Mouse (Mus musculus) hindbrain, embryonic 14.5 days (tissue): ENCODE measurements around the gene Adss. TPM values are rescaled to one million over a fixed set of nuclear protein-coding genes. Genes with fewer than 3 reads are reported as not detected.

Source experiments
- ATAC-seq: fragments of 200-750 bp; cut with Nextera tagmentation; 2 replicates; pipeline ENCODE4 v1.8.0; 2017; ENCODE audit warnings: moderate number of reproducible peaks, mild to moderate bottlenecking, moderate TSS enrichment, moderate library complexity; ENCODE audit not compliant: low FRiP score
- DNase-seq: peaks from one replicate; pipeline ENCODE4 v3.0.0-alpha.2; 2015; ENCODE audit warnings: low spot score
- H3K27ac ChIP-seq: fragments of 300-500 bp; sonication (generic); 2 replicates; pipeline ENCODE4 v1.5.1; 2014; ENCODE audit warnings: mild to moderate bottlenecking, moderate library complexity
- H3K27me3 ChIP-seq: fragments of 300-500 bp; sonication (generic); 2 replicates; pipeline ENCODE4 v1.6.1; 2014; ENCODE audit warnings: mild to moderate bottlenecking, low read length, mixed read lengths; ENCODE audit not compliant: control insufficient read depth, insufficient read depth
- H3K36me3 ChIP-seq: fragments of 300-500 bp; sonication (generic); replicated peaks from 2 replicates; pipeline ENCODE4 v1.6.1; 2014; ENCODE audit not compliant: control insufficient read depth, insufficient read depth
- H3K4me1 ChIP-seq: fragments of 300-500 bp; sonication (generic); replicated peaks from 2 replicates; pipeline ENCODE4 v1.6.1; 2014; ENCODE audit warnings: antibody characterized with exemption, low read length, mixed read lengths; ENCODE audit not compliant: control insufficient read depth, insufficient read depth
- H3K4me2 ChIP-seq: fragments of 300-500 bp; sonication (generic); replicated peaks from 2 replicates; pipeline ENCODE4 v1.6.1; 2014; ENCODE audit warnings: mild to moderate bottlenecking, moderate library complexity
- H3K4me3 ChIP-seq: fragments of 300-500 bp; sonication (generic); replicated peaks from 2 replicates; pipeline ENCODE4 v1.5.1; 2014; ENCODE audit warnings: mild to moderate bottlenecking, low read length
- H3K9ac ChIP-seq: fragments of 300-500 bp; sonication (generic); 2 replicates; pipeline ENCODE4 v1.6.1; 2014
- H3K9me3 ChIP-seq: fragments of 300-500 bp; sonication (generic); 2 replicates; pipeline ENCODE4 v1.6.1; 2016; ENCODE audit warnings: low read length; ENCODE audit not compliant: control insufficient read depth
- WGBS: fragments of 180-500 bp; shearing (Covaris S2); extraction: QIAGEN DNeasy Blood & Tissue Kit; methylation state at CpG from one replicate; pipeline ENCODE4 v1.1.7; 2014; 5-methylcytosine and 5-hydroxymethylcytosine counted together
- polyA plus RNA-seq: library from polyadenylated mRNA; unstranded; fragments of >200 nt; fragmentation: Nextera tagmentation; extraction: Ambion mirVana; gene quantifications from 2 replicates; pipeline ENCODE4 v1.2.1, GENCODE M21; 2014

Adss gene
- polyA plus RNA-seq, 1 experiment from 2014 or later = 57.3 TPM

GRCm38 (mm10) chr1:177731973-177732372 is 64.3 kb downstream of the Adss start:
- no peak for DNase-seq
- no peaks in the 10 kb centered on the region for H3K4me1 ChIP-seq
- no peak overlapping the region for H3K9ac ChIP-seq
- WGBS = 92% methylated on average over 3 of the region's 3 CpGs
- no peak for ATAC-seq
- H3K9me3 ChIP-seq = 0 out of 2 replicates have a peak, but pooled peaks cover 7% of the 10 kb centered on the region
- no peaks in the 10 kb centered on the region for H3K27me3 ChIP-seq
- no peak overlapping the region for H3K4me2 ChIP-seq
- no peak overlapping the region for H3K4me3 ChIP-seq
- H3K27ac ChIP-seq = no peak overlapping the region
- H3K36me3 ChIP-seq = no peaks in the 10 kb centered on the region

GRCm38 (mm10) chr1:177729043-177730024 is 67.0 kb downstream of the Adss start, which contains the start of gene 1700016C15Rik:
Gene 1700016C15Rik, plus strand, starts transcription at chr1:177729814.
- whole genome bisulfite sequencing = 77% methylated on average over 11 of the region's 11 CpGs
- ATAC-seq = no peak; the same call in 1 of the 2 replicates
- H3K4me2 ChIP-seq = no peak within 1 kb of the TSS
- no peak within 1 kb of the TSS for H3K4me3 ChIP-seq
- H3K9ac ChIP-seq = no peak within 1 kb of the TSS
- H3K27me3 ChIP-seq = no peaks in the 10 kb centered on the region
- H3K27ac ChIP-seq = no peak within 1 kb of the TSS
- H3K9me3 ChIP-seq = 0 out of 2 replicates have a peak, but pooled peaks cover 7% of the 10 kb centered on the region
- no peaks in the 10 kb centered on the region for H3K4me1 ChIP-seq
- no peak for DNase-seq
- H3K36me3 ChIP-seq = no peaks in the 10 kb centered on the region

- H3K27me3 ChIP-seq = no peaks in the 10 kb centered on the region
- H3K9ac ChIP-seq = no peak overlapping the region
- 88% methylated on average over 3 of the region's 3 CpGs for WGBS
- ATAC-seq (no peak), DNase-seq (no peak)
- no peak overlapping the region for H3K27ac ChIP-seq
- H3K4me3 ChIP-seq = no peak overlapping the region
- H3K4me2 ChIP-seq = no peak overlapping the region
- no peaks in the 10 kb centered on the region for H3K36me3 ChIP-seq
- 0 out of 2 replicates have a peak, but pooled peaks cover 7% of the 10 kb centered on the region for H3K9me3 ChIP-seq
- no peaks in the 10 kb centered on the region for H3K4me1 ChIP-seq
Measured at GRCm38 (mm10) chr1:177727883-177728525, 68.3 kb downstream of the Adss start.

DNA sequence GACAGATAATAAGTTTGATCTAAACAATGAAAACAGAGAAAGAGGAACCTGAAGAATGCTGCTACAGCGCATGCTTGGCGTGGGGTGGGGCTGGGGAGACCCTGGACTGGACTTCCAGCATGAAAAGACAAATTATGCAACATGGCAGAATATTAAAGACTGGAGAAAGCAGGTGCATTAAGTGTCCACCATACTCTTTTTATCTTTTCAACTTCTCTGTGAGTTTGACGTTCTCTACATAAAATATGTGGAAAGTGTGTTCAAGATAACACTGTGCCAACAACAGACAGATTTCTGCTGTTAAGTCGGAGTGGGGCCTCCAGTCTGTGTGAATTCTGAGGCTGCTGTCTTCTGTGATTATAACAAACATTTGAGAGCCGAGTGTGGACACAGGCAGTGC is 69.4 kb downstream of the Adss start:
- DNase-seq = no peak
- H3K36me3 ChIP-seq = no peaks in the 10 kb centered on the region
- no peak for ATAC-seq
- no peak overlapping the region for H3K9ac ChIP-seq
- H3K27me3 ChIP-seq = no peaks in the 10 kb centered on the region
- no peak overlapping the region for H3K4me3 ChIP-seq
- no peak overlapping the region for H3K27ac ChIP-seq
- 84% methylated on average over 5 of the region's 5 CpGs for WGBS
- 0 out of 2 replicates have a peak, but pooled peaks cover 7% of the 10 kb centered on the region for H3K9me3 ChIP-seq
- no peak overlapping the region for H3K4me2 ChIP-seq
- H3K4me1 ChIP-seq = no peaks in the 10 kb centered on the region

DNA sequence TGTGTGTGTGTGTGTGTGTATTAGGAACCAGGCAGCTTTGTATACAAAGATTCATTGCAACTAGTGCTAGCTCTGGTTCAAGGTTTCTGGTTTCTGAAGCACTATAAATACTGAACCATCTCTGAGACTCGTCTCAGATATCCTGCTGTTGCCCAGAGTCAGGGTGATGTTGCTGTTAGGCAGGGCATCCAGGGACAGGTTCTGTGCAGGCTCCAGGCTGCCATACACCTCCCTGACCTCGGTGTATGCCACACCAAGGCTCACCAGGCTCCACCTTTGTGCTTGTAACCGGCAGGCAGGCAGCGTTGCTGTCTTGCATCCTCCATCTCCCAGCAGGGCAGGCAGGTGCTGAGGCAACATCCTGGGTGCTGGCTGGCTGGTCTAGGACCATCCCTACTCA is 72.5 kb downstream of the Adss start:
- WGBS = 83% methylated on average over 4 of the region's 4 CpGs

DNA sequence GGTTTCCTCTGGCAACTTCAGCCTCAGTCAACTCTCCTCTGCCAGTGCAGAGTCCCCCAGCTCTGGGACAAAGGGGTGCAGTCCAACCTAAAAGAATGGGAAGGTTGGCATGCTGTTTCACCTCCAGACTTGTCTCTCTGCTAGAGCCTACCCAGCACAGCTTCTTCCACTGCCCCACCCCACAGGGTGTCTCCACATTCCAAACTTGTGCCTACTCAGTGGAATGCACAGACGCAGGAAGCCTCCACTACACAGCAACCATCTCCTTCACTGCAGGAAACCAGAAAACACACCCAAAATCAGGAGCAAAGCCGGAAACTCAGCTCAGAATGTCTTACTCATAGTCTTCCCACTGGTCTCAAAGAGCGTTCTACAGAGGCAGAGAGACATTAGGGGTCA is 77.3 kb downstream of the Adss start:
- WGBS = 74% methylated on average over 3 of the region's 3 CpGs

More for the DNA sequence above, 72.5 kb downstream of the Adss start:
- H3K4me1 ChIP-seq = 0 out of 2 replicates have a peak, but pooled peaks cover under 1% of the 10 kb centered on the region
- no peaks in the 10 kb centered on the region for H3K9me3 ChIP-seq
- DNase-seq = no peak
- no peaks in the 10 kb centered on the region for H3K36me3 ChIP-seq
- H3K9ac ChIP-seq = no peak overlapping the region
- H3K4me2 ChIP-seq = no peak overlapping the region
- no peak overlapping the region for H3K4me3 ChIP-seq
- ATAC-seq = no peak
- H3K27ac ChIP-seq = no peak overlapping the region
- no peaks in the 10 kb centered on the region for H3K27me3 ChIP-seq

DNA sequence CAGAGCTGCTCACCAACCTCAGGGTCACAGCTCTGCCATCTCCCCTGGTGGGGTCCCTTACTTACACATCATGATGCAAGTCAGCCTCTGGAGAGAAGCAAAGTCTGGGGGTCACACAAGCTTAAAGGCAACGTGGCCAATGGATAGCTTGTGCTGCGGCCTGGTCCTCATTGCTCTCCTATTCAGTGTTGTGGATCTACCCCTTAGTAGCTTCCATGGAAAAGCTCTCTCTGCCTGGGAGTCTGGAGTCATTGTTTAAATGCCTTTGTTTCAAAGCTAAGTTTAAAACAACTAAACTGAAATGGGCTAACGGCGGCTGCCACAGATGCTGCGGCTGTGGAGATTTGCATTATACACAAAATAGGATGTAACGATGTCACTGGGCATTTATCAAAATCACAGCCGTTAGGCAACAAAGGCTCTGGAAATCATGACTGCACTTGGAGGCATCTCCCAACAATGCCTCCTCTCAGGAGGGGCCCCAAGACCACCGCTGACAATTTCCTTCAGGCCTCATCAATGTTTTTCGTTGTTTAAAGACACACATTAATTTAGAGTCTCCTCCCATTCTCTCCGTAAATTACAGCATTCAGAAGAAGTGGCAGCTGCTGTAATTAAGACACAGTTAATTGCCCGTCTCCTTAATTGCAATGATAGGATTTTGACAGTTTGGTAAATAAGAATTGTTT is 77.8 kb downstream of the Adss start:
- peaks cover 6% of the 10 kb centered on the region; the same call in 1 of the 2 replicates for H3K4me1 ChIP-seq
- DNase-seq (peak; percentile 28), ATAC-seq (no peak; the same call in 1 of the 2 replicates)
- H3K9me3 ChIP-seq = 0 out of 2 replicates have a peak, but pooled peaks cover under 1% of the 10 kb centered on the region
- H3K36me3 ChIP-seq = no peaks in the 10 kb centered on the region
- H3K4me3 ChIP-seq = no peak overlapping the region
- 27% methylated on average over 11 of the region's 11 CpGs for WGBS
- H3K9ac ChIP-seq = no peak overlapping the region
- H3K27ac ChIP-seq = no peak overlapping the region
- no peak overlapping the region for H3K4me2 ChIP-seq
- H3K27me3 ChIP-seq = no peaks in the 10 kb centered on the region

More for the DNA sequence above, 77.3 kb downstream of the Adss start:
- Histone ChIP-seq H3K9ac (no peak overlapping the region), H3K4me3 (no peak overlapping the region), H3K27ac (no peak overlapping the region), H3K4me1 (peaks cover 6% of the 10 kb centered on the region; the same call in 1 of the 2 replicates), H3K4me2 (no peak overlapping the region), H3K36me3 (no peaks in the 10 kb centered on the region), H3K9me3 (no peaks in the 10 kb centered on the region), H3K27me3 (no peaks in the 10 kb centered on the region)
- DNase-seq (no peak), ATAC-seq (peak; percentile 53; the same call in 1 of the 2 replicates)

GRCm38 (mm10) chr1:177717057-177717835 is 79.1 kb downstream of the Adss start:
- no peak overlapping the region for H3K4me3 ChIP-seq
- 0 out of 2 replicates have a peak, but pooled peaks cover 13% of the 10 kb centered on the region for H3K9me3 ChIP-seq
- H3K4me2 ChIP-seq = no peak overlapping the region
- peaks cover 6% of the 10 kb centered on the region; the same call in 1 of the 2 replicates for H3K4me1 ChIP-seq
- no peaks in the 10 kb centered on the region for H3K27me3 ChIP-seq
- H3K27ac ChIP-seq = no peak overlapping the region
- no peaks in the 10 kb centered on the region for H3K36me3 ChIP-seq
- WGBS = 81% methylated on average over 7 of the region's 7 CpGs
- H3K9ac ChIP-seq = no peak overlapping the region
- DNase-seq (no peak), ATAC-seq (no peak)
